Mouse (Mus musculus) intestine, embryonic 14.5 days (tissue): Measurements from ENCODE around the gene Arl13b. TPM values are rescaled to one million over a fixed set of nuclear protein-coding genes. Genes with fewer than 3 reads are reported as not detected.

ENCODE experiments used
- ATAC-seq: fragments of 200-750 bp; cut with Nextera tagmentation; replicated peaks from 2 replicates; pipeline ENCODE4 v1.8.0; 2017; ENCODE audit warnings: low read depth, moderate number of reproducible peaks, moderate TSS enrichment, moderate library complexity; ENCODE audit not compliant: low FRiP score, low TSS enrichment
- DNase-seq: peaks from one replicate; pipeline ENCODE4 v3.0.0-alpha.2; 2018; ENCODE audit warnings: low spot score
- H3K27ac ChIP-seq: fragments of 300-500 bp; sonication (generic); 2 replicates; pipeline ENCODE4 v1.5.1; 2014; ENCODE audit warnings: low read depth, mild to moderate bottlenecking, control low read depth
- H3K27me3 ChIP-seq: fragments of 300-500 bp; sonication (generic); replicated peaks from 2 replicates; pipeline ENCODE4 v1.6.1; 2014; ENCODE audit warnings: low read length, control low read depth; ENCODE audit not compliant: control insufficient read depth, insufficient read depth
- H3K36me3 ChIP-seq: fragments of 300-500 bp; sonication (generic); 2 replicates; pipeline ENCODE4 v1.6.1; 2014; ENCODE audit warnings: low read length, control low read depth; ENCODE audit not compliant: control insufficient read depth, insufficient read depth
- H3K4me1 ChIP-seq: fragments of 300-500 bp; sonication (generic); replicated peaks from 2 replicates; pipeline ENCODE4 v1.6.1; 2014; ENCODE audit warnings: low read length, control low read depth, mixed read lengths; ENCODE audit not compliant: control insufficient read depth, insufficient read depth
- H3K4me2 ChIP-seq: fragments of 300-500 bp; sonication (generic); 2 replicates; pipeline ENCODE4 v1.6.1; 2014; ENCODE audit warnings: low read length
- H3K4me3 ChIP-seq: fragments of 300-500 bp; sonication (generic); 2 replicates; pipeline ENCODE4 v1.5.1; 2014; ENCODE audit warnings: low read depth, low read length, control low read depth, mixed read lengths
- H3K9ac ChIP-seq: fragments of 300-500 bp; sonication (generic); 2 replicates; pipeline ENCODE4 v1.6.1; 2014; ENCODE audit warnings: mild to moderate bottlenecking, low read length
- H3K9me3 ChIP-seq: fragments of 300-500 bp; sonication (generic); 2 replicates; pipeline ENCODE4 v1.6.1; 2016; ENCODE audit warnings: low read length, control low read depth; ENCODE audit not compliant: control insufficient read depth
- WGBS: fragments of 180-500 bp; shearing (Covaris S2); extraction: QIAGEN DNeasy Blood & Tissue Kit; methylation state at CpG from one replicate; pipeline ENCODE4 v1.1.7; 2014; 5-methylcytosine and 5-hydroxymethylcytosine counted together
- polyA plus RNA-seq: library from polyadenylated mRNA; unstranded; fragments of >200 nt; fragmentation: Nextera tagmentation; extraction: Ambion mirVana; gene quantifications from 2 replicates; pipeline ENCODE4 v1.2.1, GENCODE M21; 2014

The Arl13b gene
- polyA plus RNA-seq, 1 experiment from 2014 or later, result 11.4 TPM

GRCm38 (mm10) chr16:62856273-62856672, 9.4 kb upstream of the Arl13b start:
- H3K9me3 ChIP-seq, result no peaks in the 10 kb centered on the region
- no peak for ATAC-seq
- H3K4me2 ChIP-seq, result no peak overlapping the region
- H3K9ac ChIP-seq, result no peak overlapping the region
- 92% methylated on average over 2 of the region's 2 CpGs for WGBS
- DNase-seq, result no peak
- H3K27me3 ChIP-seq, result no peaks in the 10 kb centered on the region
- no peak overlapping the region for H3K4me3 ChIP-seq
- no peaks in the 10 kb centered on the region for H3K36me3 ChIP-seq
- H3K27ac ChIP-seq, result no peak overlapping the region
- H3K4me1 ChIP-seq, result no peaks in the 10 kb centered on the region

GRCm38 (mm10) chr16:62855385-62855784, 8.5 kb upstream of the Arl13b start:
- Histone ChIP-seq H3K9me3 (no peaks in the 10 kb centered on the region), H3K27me3 (no peaks in the 10 kb centered on the region), H3K36me3 (no peaks in the 10 kb centered on the region), H3K9ac (no peak overlapping the region), H3K4me1 (no peaks in the 10 kb centered on the region), H3K4me3 (no peak overlapping the region), H3K4me2 (no peak overlapping the region), H3K27ac (no peak overlapping the region)
- DNase-seq, result no peak
- WGBS, result 70% methylated on average over 6 of the region's 6 CpGs
- no peak for ATAC-seq

GRCm38 (mm10) chr16:62854191-62855068, 7.6 kb upstream of the Arl13b start, which contains the start of gene Pros1:
Gene Pros1, plus strand, starts transcription at chr16:62854307.
- peak; percentile 93 for ATAC-seq
- Histone ChIP-seq H3K9me3 (no peaks in the 10 kb centered on the region), H3K4me3 (peak within 1 kb of the TSS; percentile 64), H3K27me3 (no peaks in the 10 kb centered on the region), H3K27ac (peak within 1 kb of the TSS; percentile 47; the same call in 1 of the 2 replicates), H3K4me1 (no peaks in the 10 kb centered on the region), H3K9ac (peak within 1 kb of the TSS; percentile 68), H3K36me3 (no peaks in the 10 kb centered on the region), H3K4me2 (peak within 1 kb of the TSS; percentile 88)
- peak; percentile 84 for DNase-seq
- WGBS, result 4% methylated on average over 41 of the region's 42 CpGs

GRCm38 (mm10) chr16:62853611-62854126, 6.8 kb upstream of the Arl13b start:
- 0 out of 2 replicates have a peak overlapping the region, but pooled peaks have one; percentile 47 for H3K27ac ChIP-seq
- H3K36me3 ChIP-seq, result no peaks in the 10 kb centered on the region
- H3K4me2 ChIP-seq, result peak overlapping the region; percentile 88
- H3K4me1 ChIP-seq, result no peaks in the 10 kb centered on the region
- peak overlapping the region; percentile 68 for H3K9ac ChIP-seq
- H3K9me3 ChIP-seq, result no peaks in the 10 kb centered on the region
- 10% methylated on average over 3 of the region's 3 CpGs for WGBS
- peak overlapping the region; percentile 64 for H3K4me3 ChIP-seq
- H3K27me3 ChIP-seq, result no peaks in the 10 kb centered on the region
- DNase-seq (no peak), ATAC-seq (no peak; the same call in 1 of the 2 replicates)

- DNase-seq, result no peak
- H3K4me1 ChIP-seq, result no peaks in the 10 kb centered on the region
- WGBS, result 84% methylated on average over 3 of the region's 3 CpGs
These were observed 5.8 kb upstream of the Arl13b start for GRCm38 (mm10) chr16:62852464-62853252.

GRCm38 (mm10) chr16:62845341-62845740, 1.5 kb downstream of the Arl13b start:
- no peak overlapping the region for H3K4me3 ChIP-seq

More at GRCm38 (mm10) chr16:62852464-62853252, 5.8 kb upstream of the Arl13b start:
- Histone ChIP-seq H3K4me2 (no peak overlapping the region), H3K27ac (no peak overlapping the region), H3K9ac (no peak overlapping the region), H3K9me3 (no peaks in the 10 kb centered on the region), H3K27me3 (no peaks in the 10 kb centered on the region), H3K36me3 (no peaks in the 10 kb centered on the region), H3K4me3 (no peak overlapping the region)
- ATAC-seq, result no peak

DNA sequence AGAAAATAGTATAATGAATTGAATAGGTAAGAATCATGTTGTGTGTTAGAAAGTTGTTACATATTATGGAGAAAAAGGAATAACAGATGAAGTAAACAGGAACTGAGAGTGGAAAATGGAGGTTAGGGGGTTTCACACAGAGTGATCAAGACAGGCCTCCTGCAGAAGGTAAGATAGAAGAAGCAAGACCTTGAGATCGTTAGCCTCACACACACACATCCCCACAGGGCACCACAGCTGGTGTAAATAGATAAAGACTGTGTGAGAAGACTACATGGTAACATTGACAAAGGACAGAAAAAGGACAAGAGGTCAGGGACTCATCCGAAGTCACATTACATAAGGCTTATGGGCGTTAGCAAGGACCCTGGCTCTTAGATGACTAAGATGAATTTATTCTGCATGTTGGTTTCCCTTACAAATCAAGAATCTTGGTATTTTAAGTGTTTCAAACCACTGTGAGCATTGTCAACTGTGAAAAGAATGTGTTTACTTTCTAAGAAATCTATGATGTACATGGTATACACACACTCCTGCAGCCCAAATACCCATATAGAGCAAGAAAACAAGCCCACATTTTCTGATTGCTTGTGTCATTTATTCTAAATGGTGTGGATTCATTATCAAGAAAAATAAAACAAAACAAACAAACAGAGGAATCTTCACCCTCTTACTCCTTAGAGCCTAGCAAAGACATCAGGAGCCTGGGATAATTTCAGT, 12.7 kb downstream of the Arl13b start:
- H3K27me3 ChIP-seq, result no peaks in the 10 kb centered on the region
- 49% methylated on average over 3 of the region's 3 CpGs for WGBS
- H3K27ac ChIP-seq, result no peak overlapping the region
- DNase-seq (no peak), ATAC-seq (no peak)
- no peaks in the 10 kb centered on the region for H3K4me1 ChIP-seq
- H3K4me3 ChIP-seq, result no peak overlapping the region
- H3K36me3 ChIP-seq, result no peaks in the 10 kb centered on the region
- no peak overlapping the region for H3K4me2 ChIP-seq
- H3K9ac ChIP-seq, result no peak overlapping the region
- no peaks in the 10 kb centered on the region for H3K9me3 ChIP-seq

More at GRCm38 (mm10) chr16:62845341-62845740, 1.5 kb downstream of the Arl13b start:
- Histone ChIP-seq H3K36me3 (no peaks in the 10 kb centered on the region), H3K27me3 (no peaks in the 10 kb centered on the region), H3K9ac (no peak overlapping the region), H3K4me2 (peak overlapping the region; percentile 58; the same call in 1 of the 2 replicates), H3K4me1 (peaks cover 8% of the 10 kb centered on the region), H3K9me3 (no peaks in the 10 kb centered on the region), H3K27ac (no peak overlapping the region)
- no peak for DNase-seq
- WGBS, result 72% methylated on average over 6 of the region's 6 CpGs
- no peak for ATAC-seq

DNA sequence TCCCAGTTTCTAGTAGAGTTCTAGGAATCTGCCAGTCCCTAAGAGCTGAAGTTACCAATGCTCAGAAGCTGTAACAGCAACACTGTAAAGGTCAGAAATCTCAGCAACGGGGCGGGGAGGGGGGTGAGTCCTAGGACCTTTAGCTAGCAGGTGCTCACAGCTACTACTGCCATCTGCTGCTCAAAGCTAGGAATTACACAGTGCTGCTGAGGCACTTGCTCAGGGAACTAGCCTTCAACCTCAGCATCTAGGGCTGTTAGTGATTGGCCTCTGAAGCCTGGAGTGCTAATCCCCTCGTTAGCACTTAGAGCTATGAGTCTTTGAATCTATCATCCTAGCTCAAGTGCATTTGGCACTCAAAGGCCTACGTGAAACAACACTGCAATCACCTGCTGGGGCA, 14.4 kb downstream of the Arl13b start:
- Histone ChIP-seq H3K27me3 (no peaks in the 10 kb centered on the region), H3K4me1 (no peaks in the 10 kb centered on the region), H3K9me3 (no peaks in the 10 kb centered on the region), H3K4me2 (no peak overlapping the region), H3K27ac (no peak overlapping the region), H3K36me3 (no peaks in the 10 kb centered on the region), H3K4me3 (no peak overlapping the region), H3K9ac (no peak overlapping the region)
- WGBS, result 13% methylated on average over 4 of the region's 4 CpGs
- DNase-seq (peak; percentile 60), ATAC-seq (no peak)
